Mouse (Mus musculus): ENCODE results near the gene Gm9945. TPM values are rescaled to one million over a fixed set of nuclear protein-coding genes. Genes with fewer than 3 reads are reported as not detected.

Gm9945 gene
- total and polyA plus RNA-seq, 3 experiments: not detected

- TF ChIP-seq CTCF (IDR thresholded peaks at IDR 0.05): no peak
- no peak for TF ChIP-seq EP300 (IDR thresholded peaks at IDR 0.05; ENCODE audit: insufficient read depth, low read depth, low read length)
- TF ChIP-seq POLR2A (IDR thresholded peaks at IDR 0.05; ENCODE audit: insufficient read depth, low read depth, low read length): no peak
- H3K4me3 ChIP-seq: no peak overlapping the region
Observed at GRCm38 (mm10) chr11:53500569-53500968, 20.6 kb downstream of the Gm9945 start.

GRCm38 (mm10) chr11:53502039-53502765 is 22.2 kb downstream of the Gm9945 start:
- Histone ChIP-seq H3K27ac (no peak overlapping the region), H3K4me3 (no peak overlapping the region), H3K27me3 (ENCODE audit: control insufficient read depth, insufficient read depth, low read length) (no peaks in the 10 kb centered on the region), H3K36me3 (ENCODE audit: control insufficient read depth, insufficient read depth, low read length) (no peaks in the 10 kb centered on the region), H3K9ac (ENCODE audit: low read depth, low read length) (no peak overlapping the region), H3K79me2 (replicated peaks; ENCODE audit: control insufficient read depth, insufficient read depth, low read length) (no peaks in the 10 kb centered on the region), H3K4me1 (ENCODE audit: control insufficient read depth, insufficient read depth, low read length) (peaks cover 2% of the 10 kb centered on the region; the same call in 1 of the 2 replicates)
- TF ChIP-seq EP300 (IDR thresholded peaks at IDR 0.05; ENCODE audit: insufficient read depth, low read depth, low read length): no peak
- TF ChIP-seq CTCF (IDR thresholded peaks at IDR 0.05): peak; percentile 37
- no peak for TF ChIP-seq POLR2A (IDR thresholded peaks at IDR 0.05; ENCODE audit: insufficient read depth, low read depth, low read length)
- DNase-seq: no peak
- WGBS: 73% methylated on average over 8 of the region's 8 CpGs
- intact Hi-C loops (cut with DNase I): no loop called here

More at GRCm38 (mm10) chr11:53500569-53500968, 20.6 kb downstream of the Gm9945 start:
- peaks cover 4% of the 10 kb centered on the region; the same call in 1 of the 2 replicates for H3K4me1 ChIP-seq (ENCODE audit: control insufficient read depth, insufficient read depth, low read length)
- intact Hi-C loops (cut with DNase I): no loop called here
- WGBS: 20% methylated on average over 11 of the region's 11 CpGs
- no peaks in the 10 kb centered on the region for H3K79me2 ChIP-seq (replicated peaks; ENCODE audit: control insufficient read depth, insufficient read depth, low read length)
- H3K27ac ChIP-seq: no peak overlapping the region
- peak in 1 of 2 experiments; percentile 34 for DNase-seq
- no peaks in the 10 kb centered on the region for H3K27me3 ChIP-seq (ENCODE audit: control insufficient read depth, insufficient read depth, low read length)
- H3K9ac ChIP-seq (ENCODE audit: low read depth, low read length): no peak overlapping the region
- no peaks in the 10 kb centered on the region for H3K36me3 ChIP-seq (ENCODE audit: control insufficient read depth, insufficient read depth, low read length)

GRCm38 (mm10) chr11:53503738-53504137 is 23.8 kb downstream of the Gm9945 start:
- Histone ChIP-seq H3K4me3 (no peak overlapping the region), H3K4me1 (ENCODE audit: control insufficient read depth, insufficient read depth, low read length) (peaks cover 9% of the 10 kb centered on the region), H3K36me3 (ENCODE audit: control insufficient read depth, insufficient read depth, low read length) (no peaks in the 10 kb centered on the region), H3K9ac (ENCODE audit: low read depth, low read length) (no peak overlapping the region), H3K27ac (no peak overlapping the region), H3K79me2 (replicated peaks; ENCODE audit: control insufficient read depth, insufficient read depth, low read length) (no peaks in the 10 kb centered on the region), H3K27me3 (ENCODE audit: control insufficient read depth, insufficient read depth, low read length) (no peaks in the 10 kb centered on the region)
- intact Hi-C loops (cut with DNase I): no loop called here
- WGBS: 66% methylated on average over 5 of the region's 5 CpGs
- TF ChIP-seq POLR2A (IDR thresholded peaks at IDR 0.05; ENCODE audit: insufficient read depth, low read depth, low read length) (no peak), EP300 (IDR thresholded peaks at IDR 0.05; ENCODE audit: insufficient read depth, low read depth, low read length) (no peak), CTCF (IDR thresholded peaks at IDR 0.05) (no peak)
- DNase-seq: no peak

GRCm38 (mm10) chr11:53504376-53504775 is 24.4 kb downstream of the Gm9945 start:
- H3K4me3 ChIP-seq: no peak overlapping the region
- H3K27me3 ChIP-seq (ENCODE audit: control insufficient read depth, insufficient read depth, low read length): no peaks in the 10 kb centered on the region
- TF ChIP-seq POLR2A (IDR thresholded peaks at IDR 0.05; ENCODE audit: insufficient read depth, low read depth, low read length): no peak
- TF ChIP-seq CTCF (IDR thresholded peaks at IDR 0.05): no peak
- no peak for TF ChIP-seq EP300 (IDR thresholded peaks at IDR 0.05; ENCODE audit: insufficient read depth, low read depth, low read length)
- H3K27ac ChIP-seq: no peak overlapping the region
- H3K79me2 ChIP-seq (replicated peaks; ENCODE audit: control insufficient read depth, insufficient read depth, low read length): no peaks in the 10 kb centered on the region
- peaks cover 9% of the 10 kb centered on the region for H3K4me1 ChIP-seq (ENCODE audit: control insufficient read depth, insufficient read depth, low read length)
- no peak for DNase-seq
- 96% methylated on average over 8 of the region's 8 CpGs for WGBS
- no peak overlapping the region for H3K9ac ChIP-seq (ENCODE audit: low read depth, low read length)
- intact Hi-C loops (cut with DNase I): no loop called here
- no peaks in the 10 kb centered on the region for H3K36me3 ChIP-seq (ENCODE audit: control insufficient read depth, insufficient read depth, low read length)

- peaks cover 15% of the 10 kb centered on the region for H3K4me1 ChIP-seq (ENCODE audit: control insufficient read depth, insufficient read depth, low read length)
- WGBS: 75% methylated on average over 5 of the region's 5 CpGs
- intact Hi-C loops (cut with DNase I): no loop called here
- no peaks in the 10 kb centered on the region for H3K27me3 ChIP-seq (ENCODE audit: control insufficient read depth, insufficient read depth, low read length)
- H3K27ac ChIP-seq: no peak overlapping the region
- no peak overlapping the region for H3K4me3 ChIP-seq
- no peak overlapping the region for H3K9ac ChIP-seq (ENCODE audit: low read depth, low read length)
- TF ChIP-seq EP300 (IDR thresholded peaks at IDR 0.05; ENCODE audit: insufficient read depth, low read depth, low read length) (no peak), CTCF (IDR thresholded peaks at IDR 0.05) (no peak), POLR2A (IDR thresholded peaks at IDR 0.05; ENCODE audit: insufficient read depth, low read depth, low read length) (no peak)
- no peak for DNase-seq
- H3K79me2 ChIP-seq (replicated peaks; ENCODE audit: control insufficient read depth, insufficient read depth, low read length): no peaks in the 10 kb centered on the region
- H3K36me3 ChIP-seq (ENCODE audit: control insufficient read depth, insufficient read depth, low read length): no peaks in the 10 kb centered on the region
Observed at GRCm38 (mm10) chr11:53505026-53505663, 25.2 kb downstream of the Gm9945 start.

Data from heart, adult 2 months (tissue).